Mouse (Mus musculus) heart, adult 2 months (tissue): ENCODE results near the gene Camta1.

Experiments
- CTCF ChIP-seq: fragments of 200-600 bp; IDR thresholded peaks from 2 replicates; pipeline ENCODE4 v1.8.1; 2022; ENCODE audit warnings: antibody characterized with exemption, mild to moderate bottlenecking, moderate library complexity
- EP300 ChIP-seq: fragments of 200-500 bp; IDR thresholded peaks from 2 replicates; pipeline ENCODE4 v1.6.1; 2011; ENCODE audit warnings: low read depth, low read length, control low read depth; ENCODE audit not compliant: insufficient read depth
- POLR2A ChIP-seq: fragments of 200-500 bp; IDR thresholded peaks from 2 replicates; pipeline ENCODE4 v1.6.1; 2011; ENCODE audit warnings: mild to moderate bottlenecking, low read depth, low read length, control low read depth; ENCODE audit not compliant: insufficient read depth

- 0 out of 2 replicates have a peak, but pooled peaks have one; percentile 16 for TF ChIP-seq POLR2A
- no peak for TF ChIP-seq CTCF
- TF ChIP-seq EP300, result no peak
Measured at GRCm38 (mm10) chr4:151753231-151753630, 108.4 kb downstream of the Camta1 start.
